Mouse (Mus musculus): ENCODE data around the gene Clasp1.

Clasp1 gene

DNA sequence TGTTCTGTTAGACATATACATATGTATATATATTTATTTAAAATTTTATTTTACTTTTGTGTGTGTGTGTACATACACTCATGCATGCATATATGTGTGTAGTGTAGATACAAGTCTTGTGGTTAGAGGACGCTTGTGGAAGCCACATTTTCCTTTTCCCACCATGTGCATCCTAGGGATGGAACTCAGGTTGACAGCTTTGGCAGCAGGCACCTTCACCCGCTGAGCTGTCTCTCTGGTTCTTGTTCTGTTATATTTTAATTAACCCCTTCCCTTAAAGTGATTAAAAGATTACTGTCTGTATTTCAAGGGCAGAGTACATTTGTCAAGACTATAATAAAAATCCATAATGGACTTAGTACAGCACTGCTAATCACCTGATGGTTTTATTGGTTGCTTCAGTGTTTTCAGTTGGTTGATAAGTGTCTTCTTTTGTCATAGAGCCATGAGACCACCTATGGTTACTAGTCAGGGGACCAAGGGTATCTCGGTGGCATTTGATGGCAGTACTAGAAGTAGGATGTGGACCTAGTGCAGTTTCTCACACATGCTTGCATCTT, 62.1 kb downstream of the Clasp1 start:
- no peak for DNase-seq (ENCODE audit: low spot score in 2 of 2)

DNA sequence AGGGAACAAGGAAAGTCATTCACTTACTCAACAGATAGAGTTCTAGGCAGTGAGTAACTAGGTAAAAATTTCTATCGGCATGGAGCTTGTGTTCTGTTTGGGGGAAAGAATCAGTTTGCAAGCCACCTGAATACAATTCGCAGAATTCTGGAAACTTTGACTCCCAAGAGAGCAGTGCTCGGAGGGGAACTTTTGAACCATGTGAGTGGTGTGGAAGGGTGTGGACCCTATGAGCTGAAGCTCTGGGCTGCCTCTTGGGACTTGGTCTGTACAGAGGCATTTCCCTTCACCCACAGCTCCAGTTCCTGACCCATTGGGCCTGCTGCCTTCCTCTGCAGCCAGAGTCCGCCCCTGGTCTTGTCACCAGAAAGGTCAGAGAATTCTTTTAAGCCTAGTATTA, 64.7 kb downstream of the Clasp1 start:
- DNase-seq (ENCODE audit: low spot score in 2 of 2): no peak

DNA sequence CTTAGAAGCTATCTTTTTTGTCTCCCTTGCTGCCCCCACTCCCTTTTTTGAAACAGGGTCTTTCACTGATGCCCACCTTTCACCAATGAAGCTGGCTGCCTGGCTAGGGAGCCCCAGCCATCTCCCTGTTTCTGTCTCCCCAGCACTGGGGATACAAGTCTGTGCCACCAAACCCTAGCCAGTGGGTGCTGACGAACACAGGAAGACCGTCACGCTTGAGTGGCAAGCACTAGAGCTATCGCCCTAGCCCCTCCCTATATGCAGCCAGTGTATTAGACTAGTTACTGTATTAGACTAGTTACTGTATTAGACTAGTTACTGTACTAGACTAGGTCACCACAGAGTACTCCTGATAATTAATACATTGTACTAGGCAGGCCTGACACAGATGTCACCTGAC, 66.0 kb downstream of the Clasp1 start:
- no peak for DNase-seq (ENCODE audit: low spot score in 2 of 2)

DNA sequence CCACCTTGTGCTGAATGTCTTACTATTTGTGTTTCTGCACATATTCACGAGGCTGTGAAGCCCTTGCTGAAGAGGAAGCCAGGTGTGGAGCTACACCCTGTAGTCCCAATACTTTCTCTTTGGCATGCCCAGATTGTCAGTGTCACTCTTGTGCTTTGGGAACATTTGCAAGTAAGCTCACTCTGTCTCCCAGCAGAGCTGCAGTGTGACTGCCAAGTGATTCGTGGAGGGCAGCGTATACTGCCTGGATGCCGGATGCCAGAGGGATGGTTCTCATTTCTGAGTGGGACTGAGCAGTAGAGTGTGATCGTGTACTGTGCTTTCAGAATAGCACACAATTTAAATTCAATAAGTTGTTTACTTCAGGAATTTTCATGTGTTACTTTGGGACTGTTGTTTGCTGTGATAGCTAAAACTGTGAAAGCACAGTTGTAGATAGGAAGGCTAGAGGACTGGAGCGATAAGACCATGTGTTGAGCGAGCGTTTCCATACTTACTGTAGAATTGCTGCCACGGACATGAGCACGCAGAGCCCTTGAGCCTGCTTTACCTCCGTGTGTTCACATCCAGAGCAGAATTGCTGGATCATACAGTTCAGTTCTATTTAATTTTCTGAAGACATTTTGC, 68.5 kb downstream of the Clasp1 start:
- DNase-seq (ENCODE audit: low spot score in 2 of 2): no peak

DNA sequence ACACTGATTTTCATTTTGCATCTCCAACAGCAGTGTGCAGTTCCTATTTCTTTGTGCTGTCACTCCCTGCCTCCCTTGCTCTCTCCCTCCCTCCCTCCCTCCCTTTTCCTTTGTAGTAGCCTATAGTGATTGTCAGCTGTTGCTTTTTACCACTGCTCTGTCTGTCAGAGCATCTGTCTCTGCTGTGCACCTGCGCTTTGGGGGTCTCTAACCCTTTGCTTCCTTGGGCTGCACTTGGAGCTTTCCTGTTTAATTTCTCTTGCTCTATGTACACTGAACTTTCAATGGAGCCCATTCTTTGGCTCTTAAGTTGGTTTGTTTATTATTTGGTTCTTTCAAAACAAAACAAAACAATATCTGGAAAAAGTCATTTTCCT, 69.0 kb downstream of the Clasp1 start:
- no peak for DNase-seq (ENCODE audit: low spot score in 2 of 2)

DNA sequence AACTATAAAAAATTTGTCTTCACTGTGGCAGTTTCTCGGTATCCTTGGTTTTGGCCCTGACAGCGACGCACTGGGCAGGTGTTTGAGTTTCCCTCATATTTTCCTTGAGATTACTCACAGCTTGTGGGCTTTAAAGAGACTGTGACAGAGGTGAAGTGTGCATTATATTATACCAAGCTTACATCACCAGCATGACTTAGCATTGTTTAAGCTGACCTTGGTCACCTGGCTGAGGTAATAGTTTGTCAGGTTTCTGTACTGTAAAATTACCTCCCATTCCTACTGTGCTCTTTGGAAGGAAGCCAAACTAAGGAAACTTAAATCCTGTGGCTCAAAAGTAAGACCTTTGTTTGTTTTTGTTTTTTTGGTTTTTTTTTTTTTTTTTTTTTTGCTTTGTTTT, 69.4 kb downstream of the Clasp1 start:
- DNase-seq (ENCODE audit: low spot score in 2 of 2): no peak

DNA sequence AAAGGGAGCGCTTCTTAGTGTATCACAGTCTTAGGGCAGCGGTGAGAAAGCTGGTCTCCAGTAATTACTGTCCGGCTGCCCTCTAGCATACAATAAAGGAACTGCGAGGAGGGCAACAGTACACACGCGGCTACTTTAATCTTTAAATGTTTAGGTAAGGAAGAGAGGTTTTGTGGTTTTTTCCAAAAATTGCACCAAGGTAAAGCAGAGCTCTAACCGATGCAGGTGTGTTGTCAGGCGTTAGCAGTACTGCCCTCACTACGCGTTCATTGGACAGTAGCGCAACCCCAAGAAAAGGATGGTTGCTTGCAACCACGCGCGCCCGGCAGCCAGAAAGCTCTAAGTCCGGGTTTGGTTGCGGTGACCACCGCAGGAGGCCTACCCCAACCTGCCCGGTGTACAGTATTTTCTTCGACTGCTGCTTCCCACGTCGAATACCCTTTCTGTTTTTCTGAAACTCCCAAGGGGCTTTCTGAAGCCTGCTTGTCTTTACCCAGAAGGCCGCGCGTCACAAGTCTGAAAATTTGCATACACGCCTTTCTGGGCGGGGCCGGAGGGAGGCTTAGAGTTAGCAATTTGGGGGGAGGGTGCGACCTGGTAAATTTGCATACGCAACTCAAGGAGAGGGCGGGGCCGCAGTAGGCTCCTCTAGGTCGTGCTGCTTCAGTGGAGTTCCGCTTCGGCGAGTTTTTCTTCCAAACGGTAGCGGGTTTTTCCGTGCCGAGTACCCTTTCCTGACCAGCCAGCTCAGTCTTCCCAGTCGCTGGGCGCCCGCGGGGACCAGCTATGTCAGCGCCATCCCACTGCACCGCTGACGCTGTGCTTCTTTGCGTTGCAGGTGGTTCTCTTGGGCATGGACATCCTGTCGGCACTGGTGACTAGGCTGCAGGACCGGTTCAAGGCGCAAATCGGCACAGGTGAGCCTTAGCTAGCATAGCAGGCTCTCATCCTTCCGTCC, 70.4 kb downstream of the Clasp1 start:
- DNase-seq (ENCODE audit: low spot score in 2 of 2): peak; percentile 77

DNA sequence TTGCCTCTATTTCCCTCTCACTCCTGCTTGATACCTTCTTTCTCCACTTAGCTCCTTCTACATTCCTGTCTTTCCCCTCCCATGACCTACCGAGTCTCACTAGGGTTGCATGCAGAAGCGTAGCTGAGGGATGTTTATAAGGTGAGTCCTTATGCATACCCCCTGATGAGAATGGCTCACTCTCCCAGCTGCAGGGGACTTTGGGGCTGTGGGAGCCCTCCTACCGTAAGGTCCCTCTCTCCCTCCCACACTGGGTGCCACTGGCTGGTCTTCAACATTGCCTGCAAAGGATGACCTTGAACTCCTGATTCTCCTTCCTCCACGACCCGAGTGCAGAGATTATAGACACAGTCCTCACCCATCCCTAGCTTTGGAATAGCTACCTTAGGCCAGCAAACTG, 71.9 kb downstream of the Clasp1 start:
- no peak for DNase-seq (ENCODE audit: low spot score in 2 of 2)

DNA sequence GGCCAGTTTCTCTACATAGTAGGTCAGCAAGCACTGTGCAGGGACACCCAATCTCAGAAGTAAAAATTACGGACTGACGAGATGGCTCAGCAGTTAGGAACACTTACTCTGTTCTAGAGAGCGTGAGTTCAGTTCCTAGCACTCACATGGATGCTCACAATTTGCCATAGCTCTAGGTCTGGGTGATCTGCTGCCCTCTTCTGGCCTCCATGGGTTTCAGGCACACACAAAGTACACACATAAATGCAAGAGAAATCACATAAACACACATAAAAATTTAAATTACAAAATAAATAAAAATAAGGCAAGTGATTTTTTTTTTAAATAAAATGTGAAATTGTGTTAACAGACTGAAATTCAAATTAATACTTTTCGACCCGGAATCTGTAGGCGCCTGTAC, 77.2 kb downstream of the Clasp1 start:
- DNase-seq (ENCODE audit: low spot score in 2 of 2): no peak

DNA sequence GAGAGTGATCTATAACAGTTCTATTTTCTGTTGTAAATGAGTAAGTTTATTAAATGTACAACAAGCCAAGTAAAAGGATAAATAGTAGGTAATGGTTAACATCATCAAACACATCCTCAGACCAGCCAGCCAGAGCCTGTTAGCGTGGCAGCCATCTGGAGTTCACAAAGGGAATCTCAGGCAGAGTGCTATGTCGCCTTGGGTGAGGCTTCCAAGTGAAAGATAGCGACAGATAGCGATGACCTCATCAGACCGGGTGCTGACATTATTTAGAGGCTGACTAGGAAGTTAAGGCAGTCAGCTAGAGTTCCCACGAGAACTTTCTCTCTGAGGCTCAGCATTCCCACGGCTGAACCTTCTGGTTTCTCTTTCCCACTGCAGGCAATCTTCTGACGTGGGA, 83.5 kb downstream of the Clasp1 start:
- DNase-seq (ENCODE audit: low spot score in 2 of 2): no peak

DNA sequence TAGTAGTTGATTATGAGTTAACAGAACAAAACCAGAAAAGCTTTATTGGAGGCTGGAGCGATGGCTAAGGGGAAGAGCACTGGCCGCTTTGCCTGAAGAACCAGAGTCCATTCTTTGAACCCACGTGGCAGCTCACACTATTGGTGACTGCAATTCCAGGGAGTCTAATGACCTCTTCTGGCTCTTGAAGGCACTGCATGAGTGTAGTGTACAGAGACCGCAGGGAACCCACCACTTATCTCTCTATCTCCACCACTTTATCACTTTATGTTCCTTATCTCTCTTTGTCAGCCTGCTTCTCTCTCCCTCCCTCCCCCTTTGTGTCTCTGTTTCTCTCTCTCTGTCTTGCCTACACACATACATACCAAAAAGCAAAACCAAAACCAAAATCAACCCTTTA, 88.1 kb downstream of the Clasp1 start:
- DNase-seq (ENCODE audit: low spot score in 2 of 2): no peak

DNA sequence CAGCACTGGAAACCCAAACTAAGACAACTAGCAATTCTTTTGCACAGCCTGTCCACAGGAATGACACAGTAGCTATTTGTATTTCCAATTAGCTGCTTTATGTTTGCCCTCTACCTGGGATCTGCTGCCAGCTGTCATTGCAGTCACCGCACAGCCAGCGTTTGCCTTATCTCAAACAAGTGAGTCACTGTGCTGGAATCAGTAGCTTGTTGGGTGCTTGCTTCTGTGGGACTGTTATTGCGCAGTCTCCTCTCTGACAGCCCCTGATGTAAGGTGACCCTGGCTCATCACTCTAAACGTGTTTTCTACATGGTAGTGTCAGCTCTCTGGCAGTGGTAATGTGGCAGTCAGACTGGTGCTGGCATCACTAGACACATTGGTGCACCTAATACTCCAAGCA, 90.4 kb downstream of the Clasp1 start:
- no peak for DNase-seq (ENCODE audit: low spot score in 2 of 2)

DNA sequence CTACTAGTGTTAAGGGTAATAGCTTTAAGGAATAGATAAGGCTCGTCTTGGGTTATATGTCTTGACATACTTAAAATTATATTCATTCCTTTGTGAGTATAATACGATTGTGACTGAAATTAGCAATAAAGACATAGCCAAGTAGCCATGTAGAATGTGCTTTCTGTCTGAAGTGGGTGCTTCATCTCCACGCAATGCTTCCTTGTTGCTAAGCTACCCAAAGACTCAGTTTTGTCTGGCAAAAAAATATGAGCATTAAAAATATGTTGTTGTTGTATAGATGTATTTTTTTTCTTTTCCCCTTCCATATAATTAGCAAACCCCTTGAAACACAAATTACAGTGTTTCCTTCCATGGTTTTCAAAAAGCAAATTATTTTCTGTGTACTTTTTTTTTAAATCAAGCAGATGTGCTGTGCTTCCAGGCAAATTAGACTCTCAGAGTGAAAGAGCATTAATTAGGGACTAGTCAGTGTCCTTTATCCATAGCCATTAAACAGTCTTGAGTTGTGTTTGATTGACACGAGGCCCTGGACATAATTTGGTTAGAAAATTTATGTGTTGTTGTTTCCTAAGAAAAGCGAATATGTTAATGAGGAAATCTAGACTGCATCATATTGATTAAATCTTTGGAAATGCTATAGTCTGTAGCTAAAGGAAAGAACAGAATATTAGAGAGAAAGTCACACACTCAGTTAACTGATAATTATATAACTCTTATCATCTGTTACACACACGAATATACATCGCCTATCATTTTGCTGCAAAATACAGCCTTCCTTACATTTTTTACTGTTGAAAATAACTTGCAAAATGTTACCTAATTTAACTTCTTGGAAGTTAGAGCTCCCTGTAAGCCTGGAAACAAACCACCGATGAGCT, 91.9 kb downstream of the Clasp1 start:
- no peak for DNase-seq (ENCODE audit: low spot score in 2 of 2)

DNA sequence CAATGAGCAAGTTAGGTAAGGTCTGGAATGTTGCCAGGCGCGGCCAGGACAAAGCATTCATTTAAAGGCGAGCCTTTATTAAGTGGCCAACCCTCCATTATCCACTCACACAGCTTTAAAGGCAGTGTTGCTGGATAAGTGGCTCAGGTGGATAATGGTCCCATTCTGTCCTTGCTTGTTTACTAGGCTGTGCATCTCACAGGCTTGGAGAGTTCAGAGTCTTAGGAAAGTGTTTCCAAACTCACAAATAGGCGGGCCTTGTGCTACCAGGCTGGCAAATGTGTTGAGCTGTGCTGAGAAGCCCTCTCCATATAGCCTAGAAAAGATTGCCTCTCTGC, 92.5 kb downstream of the Clasp1 start:
- no peak for DNase-seq (ENCODE audit: low spot score in 2 of 2)

DNA sequence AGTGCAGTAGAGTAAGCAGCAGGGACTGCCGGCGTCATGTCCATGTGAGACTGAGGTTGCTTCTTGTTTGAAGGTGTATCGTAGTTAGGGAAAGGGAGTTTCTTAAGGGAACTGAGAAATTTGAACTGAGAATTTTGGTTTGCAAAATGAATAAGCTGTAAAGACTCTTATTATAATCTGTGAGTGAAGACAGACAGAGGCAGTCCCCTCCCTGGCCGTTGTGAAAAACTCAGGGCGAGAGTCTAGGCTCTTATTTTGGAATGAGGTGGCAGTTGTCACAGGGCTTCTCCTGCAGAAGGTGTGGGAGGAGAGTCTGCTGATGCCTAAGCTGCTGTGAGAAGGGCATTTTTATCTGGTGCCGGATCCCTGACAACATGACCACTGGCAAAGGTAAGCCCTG, 92.8 kb downstream of the Clasp1 start:
- no peak for DNase-seq (ENCODE audit: low spot score in 2 of 2)

DNA sequence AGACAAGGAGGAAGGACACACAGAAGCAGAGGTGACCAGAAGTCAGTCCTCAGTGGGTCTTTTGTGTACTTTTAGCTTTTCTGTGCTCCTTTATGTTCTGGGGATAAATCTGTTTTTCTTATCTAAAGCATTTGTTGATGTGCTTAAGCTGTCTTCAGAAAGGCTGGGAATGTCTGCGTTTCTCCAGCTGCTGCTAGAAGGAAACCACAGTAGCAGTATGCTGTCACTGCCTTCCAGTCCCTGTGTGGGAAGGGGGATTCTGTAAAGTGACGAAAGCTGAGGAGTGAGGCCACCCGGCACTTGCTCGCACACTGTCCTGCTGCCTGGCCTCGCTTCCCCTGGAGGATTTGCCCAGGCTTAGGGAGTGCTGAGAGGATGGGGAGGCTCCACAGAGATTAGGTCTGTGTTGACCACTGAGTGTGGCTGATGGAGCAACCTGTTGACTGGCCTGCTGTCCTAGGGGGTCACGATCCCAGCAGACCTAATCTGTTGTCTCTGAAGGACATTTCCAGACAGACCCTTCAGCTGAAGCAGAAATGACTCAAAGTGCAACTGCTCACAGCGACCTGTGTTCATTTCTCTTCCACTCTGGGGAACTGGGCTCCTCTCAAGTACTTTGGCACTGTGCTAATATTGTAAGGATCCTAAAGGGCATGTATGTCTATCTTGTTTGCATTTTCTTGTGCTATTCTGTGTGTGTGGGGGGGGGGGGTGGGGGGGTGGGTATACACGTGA, 93.6 kb downstream of the Clasp1 start:
- DNase-seq (ENCODE audit: low spot score in 2 of 2): no peak

DNA sequence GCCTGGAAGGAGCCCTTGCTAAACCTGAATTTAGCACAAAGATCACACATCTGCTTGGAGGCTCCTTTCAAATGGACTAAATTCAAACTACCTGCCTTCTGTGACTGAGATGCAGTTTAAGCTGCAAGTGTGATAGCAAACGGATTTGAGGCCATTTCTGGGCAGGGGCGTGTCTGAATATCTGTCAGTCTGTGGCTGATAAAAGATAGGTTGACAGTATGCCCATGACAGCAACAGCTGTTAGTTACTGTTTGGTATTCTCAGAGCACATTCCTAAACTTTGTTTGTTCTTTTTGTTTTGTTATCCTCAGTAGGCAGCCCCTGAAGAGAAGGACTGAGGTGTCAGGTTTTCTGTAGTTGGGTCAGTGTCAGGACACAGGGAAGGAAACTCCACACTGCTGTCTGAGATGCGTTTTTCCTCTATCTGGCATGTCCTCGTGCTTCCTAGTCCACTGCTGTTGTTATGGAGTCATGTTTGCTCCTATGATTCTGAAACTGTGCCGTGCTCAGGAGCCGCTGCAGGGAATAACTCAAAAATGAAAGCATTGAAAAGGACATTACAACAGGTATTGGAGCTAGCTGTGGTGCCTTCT, 94.7 kb downstream of the Clasp1 start:
- no peak for DNase-seq (ENCODE audit: low spot score in 2 of 2)

DNA sequence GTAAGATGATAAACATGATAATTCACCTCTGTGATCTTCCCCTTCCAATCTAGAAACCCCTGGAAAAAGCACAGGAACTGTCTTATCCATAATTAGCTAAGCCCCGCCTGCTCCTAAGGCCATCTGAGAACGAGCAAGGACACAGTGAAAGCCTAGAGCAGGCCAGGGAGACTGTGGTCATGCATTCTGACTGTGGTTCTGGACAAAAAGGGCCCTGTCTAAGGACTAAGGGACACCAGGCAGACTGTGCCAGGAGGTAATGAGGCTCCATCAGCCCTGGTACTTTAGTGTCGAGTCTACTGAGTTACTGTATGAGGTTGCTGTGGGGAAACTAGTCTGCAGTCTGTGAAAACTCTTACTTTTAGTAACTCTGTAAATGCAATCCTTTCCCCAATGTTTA, 96.7 kb downstream of the Clasp1 start:
- no peak for DNase-seq (ENCODE audit: low spot score in 2 of 2)

DNA sequence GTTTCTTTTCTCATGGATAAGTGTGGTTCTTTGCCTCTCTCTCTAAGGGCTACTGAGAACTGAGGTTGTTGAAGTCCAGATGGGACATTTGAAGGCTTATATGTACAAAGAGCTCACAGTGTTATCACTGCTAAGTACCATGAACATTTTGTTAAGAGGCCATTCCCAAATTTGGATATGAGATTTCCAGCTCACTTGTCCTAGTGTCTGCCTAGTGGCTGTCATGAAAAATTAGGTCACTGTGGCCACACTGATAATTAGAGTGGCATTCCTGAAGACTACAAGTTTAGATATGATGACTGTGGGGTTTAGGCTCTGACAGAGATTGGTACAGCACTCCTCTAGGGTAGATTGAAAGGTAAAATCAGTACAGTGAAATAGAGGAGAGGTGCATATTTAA, 97.2 kb downstream of the Clasp1 start:
- no peak for DNase-seq (ENCODE audit: low spot score in 2 of 2)

DNA sequence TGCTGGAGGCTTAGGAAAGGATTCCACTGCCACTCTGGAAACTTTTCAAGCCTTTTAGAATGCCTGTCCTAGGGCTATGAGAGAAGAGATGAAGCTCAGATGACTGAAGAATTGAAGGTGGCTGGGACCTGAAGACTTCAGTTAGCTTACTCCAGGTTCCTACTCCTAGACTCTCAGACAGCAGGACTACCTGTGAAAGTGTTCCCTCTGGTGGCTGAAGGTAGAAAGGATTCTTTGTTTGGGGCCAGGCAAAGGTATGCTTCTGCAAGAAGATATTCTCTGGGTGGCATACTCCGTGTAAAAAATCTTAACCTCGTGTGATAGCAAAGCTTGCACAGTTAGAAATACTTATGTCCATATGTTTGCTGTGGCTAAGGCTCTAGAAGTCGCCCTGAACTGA, 104.0 kb downstream of the Clasp1 start:
- no peak for DNase-seq (ENCODE audit: low spot score in 2 of 2)

DNA sequence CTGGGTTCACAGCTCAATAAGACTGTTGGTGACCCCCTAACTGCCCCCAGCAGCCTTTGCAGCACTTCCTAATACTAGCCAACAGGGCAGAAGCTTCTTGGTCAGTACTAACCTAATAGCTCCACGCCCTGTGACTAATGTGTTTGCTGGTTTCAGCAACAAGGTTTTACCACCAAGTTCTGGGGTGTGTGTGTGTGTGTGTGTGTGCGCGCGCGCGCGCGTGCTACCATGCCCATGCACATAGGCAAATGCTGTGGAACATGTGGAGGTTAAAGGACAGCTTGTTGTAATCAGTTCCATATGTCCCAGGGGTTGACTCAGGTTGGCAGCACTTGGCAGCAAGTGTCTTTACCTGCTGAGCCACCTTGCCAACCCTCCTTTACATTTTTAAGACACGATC, 105.7 kb downstream of the Clasp1 start:
- no peak for DNase-seq (ENCODE audit: low spot score in 2 of 2)
